ENCODE assay signal across 9 mouse cellular contexts in genomic region chr15:78787287-78787856, GRCm38 (mm10). TPM values are rescaled to one million over a fixed set of nuclear protein-coding genes. Genes with fewer than 3 reads are reported as not detected.
DNase-seq lines count a peak whose midpoint lies in the region; ATAC-seq lines count a peak whose summit lies in the region.
"Had no signal": no experiment of that assay in that cellular context is flagged by ENCODE, and none has a peak within 500 bp of the region (broad histone marks: within the 10 kb centered on the region; RNA-seq: fewer than 3 reads in every experiment).

No protein-coding gene starts in this region.

- intact Hi-C loops in heart, postnatal 36 days (cut with DNase I): loop anchor here (2.0 kb wide), 2 partner anchors 15 to 45 kb away; partner anchors contain the start of gene Card10

- 68% methylated on average over 9 of the region's 9 CpGs for WGBS in embryonic facial prominence, embryonic 13.5 days

- no peaks in the 10 kb centered on the region for H3K36me3 ChIP-seq in embryonic facial prominence, embryonic 13.5 days
- H3K36me3 ChIP-seq: hindbrain, embryonic 15.5 days had no signal

- ATAC-seq in embryonic facial prominence, embryonic 13.5 days (ENCODE audit: insufficient number of reproducible peaks, insufficient read depth, low FRiP score, low TSS enrichment, low read depth): no peak

- peaks cover 15% of the 10 kb centered on the region for H3K4me1 ChIP-seq in embryonic facial prominence, embryonic 13.5 days

- peak overlapping the region; percentile 51 for H3K27ac ChIP-seq in embryonic facial prominence, embryonic 13.5 days

- no peaks in the 10 kb centered on the region for H3K9me3 ChIP-seq in embryonic facial prominence, embryonic 13.5 days
- H3K9me3 ChIP-seq: hindbrain, embryonic 15.5 days had no signal

- H3K4me3 ChIP-seq in embryonic facial prominence, embryonic 13.5 days: no peak overlapping the region
- H3K4me3 ChIP-seq: hindbrain, embryonic 15.5 days had no signal

- H3K4me2 ChIP-seq in embryonic facial prominence, embryonic 13.5 days: no peak overlapping the region
- H3K4me2 ChIP-seq: hindbrain, embryonic 15.5 days had no signal

- H3K27me3 ChIP-seq in embryonic facial prominence, embryonic 13.5 days: no peaks in the 10 kb centered on the region
- H3K27me3 ChIP-seq: hindbrain, embryonic 15.5 days had no signal

- H3K9ac ChIP-seq in embryonic facial prominence, embryonic 13.5 days: no peak overlapping the region
- H3K9ac ChIP-seq: hindbrain, embryonic 15.5 days had no signal

- peak; percentile 72 for DNase-seq in kidney, adult 11 months
- no peak for DNase-seq in kidney, postnatal 4 days
- DNase-seq in heart, postnatal 36 days: peak; percentile 42 to 52
- DNase-seq in kidney, postnatal 36 days: peak; percentile 61 to 77
- DNase-seq in embryo, embryonic 10.5 days (ENCODE audit: low spot score): no peak
- DNase-seq in spleen, adult 12 weeks (ENCODE audit: low spot score): no peak
- no peak for DNase-seq in layer of hippocampus, adult 18-20 months (ENCODE audit: low spot score in 2 of 2)

RNA-seq across cellular contexts. Expression of gene Mfng, which starts 14.1 kb away (rescaled TPM):
- polyA plus RNA-seq in embryonic facial prominence, embryonic 13.5 days (2015; fragmentation: Nextera tagmentation; extraction: Ambion mirVana): 16.1 and 18.8 TPM in 2 replicates
- total RNA-seq in heart, postnatal 36 days (2021): 10 to 100 TPM; 11.2 to 11.8 TPM
- total RNA-seq in layer of hippocampus, adult 18-20 months (2021): 1 to 10 TPM; 6.0 to 6.2 TPM

RNA-seq across cellular contexts. Expression of gene Card10, which starts 15.5 kb away (rescaled TPM):
- 3.0 and 3.2 TPM in 2 replicates for polyA plus RNA-seq in embryonic facial prominence, embryonic 13.5 days (2015; fragmentation: Nextera tagmentation; extraction: Ambion mirVana)
- total RNA-seq in heart, postnatal 36 days (2021): 10 to 100 TPM; 15.4 to 19.0 TPM
- total RNA-seq in layer of hippocampus, adult 18-20 months (2021): 1 to 10 TPM; 5.9 to 6.7 TPM

RNA-seq across cellular contexts. Expression of gene Cdc42ep1, which starts 55.1 kb away (rescaled TPM):
- 25.2 and 28.6 TPM in 2 replicates for polyA plus RNA-seq in embryonic facial prominence, embryonic 13.5 days (2015; fragmentation: Nextera tagmentation; extraction: Ambion mirVana)
- 10 to 100 TPM; 37.6 to 47.6 TPM for total RNA-seq in heart, postnatal 36 days (2021)
- total RNA-seq in layer of hippocampus, adult 18-20 months (2021): 10 to 100 TPM; 11.9 to 15.8 TPM

Comparison
In these comparisons a context has a peak if more than half of its experiments do, and no peak if none do; other contexts are left out.
1. DNase-seq: peak in kidney, adult 11 months (single experiment), heart, postnatal 36 days (2 of 2) and kidney, postnatal 36 days (2 of 2); none in kidney, postnatal 4 days (0 of 2), embryo, embryonic 10.5 days (single experiment), spleen, adult 12 weeks (single experiment) and layer of hippocampus, adult 18-20 months (0 of 2).